Mouse (Mus musculus) embryonic facial prominence, embryonic 11.5 days (tissue): ENCODE data around the gene Rfng. TPM values are rescaled to one million over a fixed set of nuclear protein-coding genes. Genes with fewer than 3 reads are reported as not detected.

Experiments
- ATAC-seq: fragments of 200-750 bp; cut with Nextera tagmentation; replicated peaks from 2 replicates; pipeline ENCODE4 v1.8.0; 2017; ENCODE audit warnings: low read depth; ENCODE audit not compliant: insufficient number of reproducible peaks, low FRiP score, low TSS enrichment
- DNase-seq: peaks from one replicate; pipeline ENCODE4 v3.0.0-alpha.2; 2015; ENCODE audit warnings: low spot score
- H3K27ac ChIP-seq: fragments of 300-500 bp; sonication (generic); replicated peaks from 2 replicates; pipeline ENCODE4 v1.5.1; 2014; ENCODE audit warnings: mild to moderate bottlenecking, low read depth, low read length, control low read depth
- H3K27me3 ChIP-seq: fragments of 300-500 bp; sonication (generic); 2 replicates; pipeline ENCODE4 v1.6.1; 2014; ENCODE audit warnings: mild to moderate bottlenecking, low read length, moderate library complexity, mixed read lengths; ENCODE audit not compliant: control insufficient read depth, insufficient read depth
- H3K36me3 ChIP-seq: fragments of 300-500 bp; sonication (generic); replicated peaks from 2 replicates; pipeline ENCODE4 v1.6.1; 2014; ENCODE audit warnings: low read depth, mild to moderate bottlenecking, low read length, moderate library complexity, mixed read lengths; ENCODE audit not compliant: control insufficient read depth, insufficient read depth
- H3K4me1 ChIP-seq: fragments of 300-500 bp; sonication (generic); 2 replicates; pipeline ENCODE4 v1.6.1; 2014; ENCODE audit warnings: low read length, mixed read lengths; ENCODE audit not compliant: control insufficient read depth, insufficient read depth
- H3K4me2 ChIP-seq: fragments of 300-500 bp; sonication (generic); 2 replicates; pipeline ENCODE4 v1.6.1; 2014; ENCODE audit warnings: low read depth, mild to moderate bottlenecking, control low read depth, low read length, moderate library complexity
- H3K4me3 ChIP-seq: fragments of 300-500 bp; sonication (generic); 2 replicates; pipeline ENCODE4 v1.5.1; 2014; ENCODE audit warnings: low read depth, low read length, control low read depth
- H3K9ac ChIP-seq: fragments of 300-500 bp; sonication (generic); replicated peaks from 2 replicates; pipeline ENCODE4 v1.6.1; 2014; ENCODE audit warnings: mild to moderate bottlenecking, control low read depth, low read length
- H3K9me3 ChIP-seq: fragments of 300-500 bp; sonication (generic); replicated peaks from 2 replicates; pipeline ENCODE4 v1.6.1; 2016; ENCODE audit warnings: mild to moderate bottlenecking, low read length, inconsistent platforms, mixed read lengths; ENCODE audit not compliant: control insufficient read depth
- WGBS: fragments of 180-500 bp; shearing (Covaris S2); extraction: QIAGEN DNeasy Blood & Tissue Kit; methylation state at CpG from one replicate; pipeline ENCODE4 v1.1.7; 2014; 5-methylcytosine and 5-hydroxymethylcytosine counted together
- polyA plus RNA-seq: library from polyadenylated mRNA; unstranded; fragments of >200 nt; fragmentation: Nextera tagmentation; extraction: Ambion mirVana; gene quantifications from 2 replicates; pipeline ENCODE4 v1.2.1, GENCODE M21; 2014

Gene Rfng
- polyA plus RNA-seq, 1 experiment from 2014 or later, result 16.2 TPM

DNA sequence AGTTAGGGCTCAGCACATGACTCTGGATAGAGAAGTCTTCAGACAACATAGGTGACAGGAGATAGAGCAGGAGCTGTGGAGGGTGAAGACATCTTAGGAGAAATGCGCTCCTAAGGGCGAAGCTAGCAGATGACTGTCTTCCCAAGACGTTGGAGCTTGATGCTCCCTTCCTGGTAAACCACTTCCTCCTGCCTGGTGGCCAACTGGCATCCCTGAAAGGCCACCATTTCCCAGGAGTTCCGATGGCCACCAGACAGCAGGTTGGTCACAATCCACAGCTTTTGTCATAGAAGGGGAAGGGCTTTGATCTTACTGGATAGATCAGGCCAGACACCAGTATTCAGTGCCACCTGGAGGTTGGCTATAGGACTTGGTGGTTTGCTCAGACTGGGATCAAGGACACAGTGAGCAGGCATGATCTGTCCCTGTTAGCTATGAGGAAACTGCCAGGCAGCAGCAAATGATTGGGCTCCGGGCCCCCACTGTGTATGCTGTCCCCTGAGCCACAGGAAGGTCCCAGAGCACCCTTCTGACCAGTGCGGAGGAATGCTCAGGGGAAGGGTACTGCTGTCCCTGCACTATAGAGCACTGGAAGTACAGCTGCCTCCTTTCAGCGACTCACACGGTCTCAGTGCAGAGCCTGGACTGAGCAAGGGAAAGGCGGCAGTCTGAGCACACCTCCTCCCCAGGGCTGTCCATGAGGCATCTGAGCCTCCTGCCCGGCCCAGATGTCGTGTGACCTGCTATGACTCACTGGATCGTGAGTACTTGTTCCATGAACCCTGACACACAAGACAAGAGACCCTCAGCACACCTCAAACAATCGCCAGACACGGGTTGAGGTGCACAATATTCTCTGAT, 22.0 kb downstream of the Rfng start:
- Histone ChIP-seq H3K36me3 (no peaks in the 10 kb centered on the region), H3K4me2 (no peak overlapping the region), H3K9ac (no peak overlapping the region), H3K4me1 (no peaks in the 10 kb centered on the region), H3K27me3 (0 out of 2 replicates have a peak, but pooled peaks cover 3% of the 10 kb centered on the region), H3K9me3 (peaks cover 4% of the 10 kb centered on the region), H3K4me3 (no peak overlapping the region), H3K27ac (no peak overlapping the region)
- ATAC-seq (no peak), DNase-seq (no peak)
- 68% methylated on average over 14 of the region's 14 CpGs for WGBS

DNA sequence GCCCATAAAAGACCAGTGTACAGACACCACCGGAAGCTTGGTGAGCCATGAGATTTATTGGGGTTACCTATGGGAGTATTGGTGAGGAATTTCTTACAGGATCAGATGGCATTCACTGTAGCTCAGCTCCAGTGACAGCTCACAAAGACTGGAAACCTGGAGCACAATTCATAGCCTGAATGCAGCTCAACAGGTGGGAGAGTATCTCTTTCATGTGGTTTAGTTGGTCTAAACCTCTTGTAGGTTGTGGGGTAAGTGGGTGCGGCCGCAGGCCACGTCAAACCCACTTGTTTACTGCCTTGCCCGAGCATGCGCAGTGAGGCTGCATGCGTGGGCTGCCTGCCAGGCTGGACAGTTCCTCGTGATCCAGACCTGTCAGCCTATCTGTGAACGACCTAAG, 23.8 kb downstream of the Rfng start:
- DNase-seq, result no peak
- H3K36me3 ChIP-seq, result no peaks in the 10 kb centered on the region
- no peak for ATAC-seq
- no peak overlapping the region for H3K4me2 ChIP-seq
- no peak overlapping the region for H3K9ac ChIP-seq
- H3K27ac ChIP-seq, result no peak overlapping the region
- no peaks in the 10 kb centered on the region for H3K4me1 ChIP-seq
- H3K9me3 ChIP-seq, result peaks cover 4% of the 10 kb centered on the region
- H3K4me3 ChIP-seq, result no peak overlapping the region
- 86% methylated on average over 9 of the region's 9 CpGs for WGBS
- 0 out of 2 replicates have a peak, but pooled peaks cover 3% of the 10 kb centered on the region for H3K27me3 ChIP-seq

DNA sequence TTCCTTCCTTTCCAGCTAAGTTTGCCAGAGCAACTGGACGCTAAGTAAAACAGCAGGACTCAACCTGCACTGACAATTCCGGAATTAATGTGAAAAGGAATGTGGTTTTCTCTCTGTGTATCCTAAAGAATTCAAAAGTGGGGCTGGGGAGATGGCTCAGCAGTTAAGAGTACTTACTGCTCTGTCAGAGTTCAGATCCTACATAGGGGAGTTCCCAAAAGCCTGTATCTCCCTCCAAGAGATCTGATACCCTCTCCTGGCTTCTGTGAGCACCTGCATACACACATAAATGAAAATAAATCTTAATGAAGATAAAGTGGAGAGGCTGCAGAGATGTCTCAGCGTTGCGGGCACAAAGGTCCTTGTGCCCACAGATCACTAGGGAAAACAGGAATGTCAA, 32.4 kb downstream of the Rfng start:
- no peak overlapping the region for H3K27ac ChIP-seq
- H3K4me3 ChIP-seq, result no peak overlapping the region
- no peak for ATAC-seq
- DNase-seq, result no peak
- no peaks in the 10 kb centered on the region for H3K27me3 ChIP-seq
- H3K9ac ChIP-seq, result no peak overlapping the region
- H3K4me2 ChIP-seq, result no peak overlapping the region
- WGBS, result 76% methylated on average over 4 of the region's 4 CpGs
- no peaks in the 10 kb centered on the region for H3K9me3 ChIP-seq
- H3K36me3 ChIP-seq, result no peaks in the 10 kb centered on the region
- no peaks in the 10 kb centered on the region for H3K4me1 ChIP-seq

DNA sequence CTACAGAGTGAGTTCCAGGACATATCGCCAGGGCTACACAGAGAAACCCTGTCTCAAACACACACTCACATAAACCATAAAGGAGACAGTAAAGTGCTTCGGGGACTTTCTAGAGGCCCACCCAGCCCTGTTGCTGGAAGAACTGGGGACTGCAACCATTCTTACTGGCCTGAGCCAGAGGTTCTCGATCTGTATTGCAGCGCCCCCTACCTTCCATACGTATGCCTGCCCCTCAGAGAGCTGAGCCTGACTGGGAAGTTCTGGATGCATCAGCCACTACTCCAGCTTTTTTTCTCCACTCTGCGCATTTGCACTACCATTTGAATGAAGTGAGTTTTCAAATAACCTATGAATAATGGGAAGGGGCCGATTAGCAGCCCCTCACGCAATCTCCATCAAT, 34.6 kb downstream of the Rfng start:
- no peak overlapping the region for H3K4me2 ChIP-seq
- no peaks in the 10 kb centered on the region for H3K36me3 ChIP-seq
- H3K4me1 ChIP-seq, result no peaks in the 10 kb centered on the region
- no peak overlapping the region for H3K9ac ChIP-seq
- no peak overlapping the region for H3K4me3 ChIP-seq
- no peaks in the 10 kb centered on the region for H3K9me3 ChIP-seq
- DNase-seq, result no peak
- no peak for ATAC-seq
- no peak overlapping the region for H3K27ac ChIP-seq
- H3K27me3 ChIP-seq, result no peaks in the 10 kb centered on the region
- WGBS, result 58% methylated on average over 8 of the region's 8 CpGs

DNA sequence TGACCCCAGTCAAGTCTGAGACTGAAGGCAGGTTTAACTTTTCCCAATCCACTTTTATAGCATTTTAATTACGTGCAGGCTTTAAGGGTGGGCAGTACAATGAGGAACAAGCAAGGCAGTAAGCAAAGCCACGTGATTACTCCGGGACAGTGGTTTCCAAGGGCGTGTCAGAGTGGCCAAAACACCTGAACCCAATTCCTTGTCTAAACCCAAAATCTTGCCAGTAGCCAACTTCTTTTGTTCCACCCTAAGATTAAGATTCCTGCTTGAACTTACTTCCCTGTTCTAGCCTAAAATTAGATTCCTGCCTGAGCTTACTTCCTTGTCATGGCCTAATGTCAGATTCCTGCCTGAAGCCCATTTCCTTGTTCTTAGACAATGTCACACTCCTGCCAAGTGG, 36.0 kb downstream of the Rfng start:
- no peak overlapping the region for H3K4me3 ChIP-seq
- H3K27ac ChIP-seq, result no peak overlapping the region
- H3K27me3 ChIP-seq, result no peaks in the 10 kb centered on the region
- no peak for ATAC-seq
- no peak overlapping the region for H3K4me2 ChIP-seq
- no peaks in the 10 kb centered on the region for H3K9me3 ChIP-seq
- H3K36me3 ChIP-seq, result no peaks in the 10 kb centered on the region
- DNase-seq, result no peak
- H3K9ac ChIP-seq, result no peak overlapping the region
- no peaks in the 10 kb centered on the region for H3K4me1 ChIP-seq
- 75% methylated on average over 4 of the region's 4 CpGs for WGBS

DNA sequence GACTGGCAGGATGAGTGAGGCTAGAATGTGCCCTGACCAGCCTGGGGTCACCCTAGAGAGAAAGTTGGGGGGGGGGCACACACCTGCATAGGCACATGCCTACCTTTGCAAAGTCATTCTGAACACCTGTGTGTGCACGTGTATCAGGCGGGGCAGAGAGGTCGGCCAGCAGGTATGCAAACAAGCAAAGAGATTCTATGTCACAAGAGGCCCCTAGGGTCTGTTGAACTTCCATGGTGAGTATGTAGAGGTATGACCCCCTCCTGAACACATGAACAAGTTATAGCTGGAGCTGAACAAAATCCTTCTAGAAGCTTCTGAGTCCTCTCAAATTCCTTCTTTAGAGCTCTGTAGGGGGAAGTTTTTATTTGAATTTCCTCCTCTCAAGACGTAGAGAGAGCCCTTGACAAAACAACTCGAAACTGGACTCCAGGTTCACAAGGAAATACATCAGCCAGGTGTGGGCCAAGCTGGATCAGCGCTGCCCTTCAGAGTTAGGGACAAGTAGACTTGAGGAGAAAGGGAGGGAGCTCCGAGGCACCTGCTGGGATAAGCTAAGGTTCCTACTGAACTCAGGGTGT, 39.8 kb downstream of the Rfng start:
- Histone ChIP-seq H3K4me2 (no peak overlapping the region), H3K4me3 (no peak overlapping the region), H3K9ac (no peak overlapping the region), H3K9me3 (no peaks in the 10 kb centered on the region), H3K27ac (no peak overlapping the region), H3K4me1 (no peaks in the 10 kb centered on the region), H3K36me3 (no peaks in the 10 kb centered on the region), H3K27me3 (no peaks in the 10 kb centered on the region)
- WGBS, result 68% methylated on average over 7 of the region's 7 CpGs
- ATAC-seq, result no peak
- no peak for DNase-seq

DNA sequence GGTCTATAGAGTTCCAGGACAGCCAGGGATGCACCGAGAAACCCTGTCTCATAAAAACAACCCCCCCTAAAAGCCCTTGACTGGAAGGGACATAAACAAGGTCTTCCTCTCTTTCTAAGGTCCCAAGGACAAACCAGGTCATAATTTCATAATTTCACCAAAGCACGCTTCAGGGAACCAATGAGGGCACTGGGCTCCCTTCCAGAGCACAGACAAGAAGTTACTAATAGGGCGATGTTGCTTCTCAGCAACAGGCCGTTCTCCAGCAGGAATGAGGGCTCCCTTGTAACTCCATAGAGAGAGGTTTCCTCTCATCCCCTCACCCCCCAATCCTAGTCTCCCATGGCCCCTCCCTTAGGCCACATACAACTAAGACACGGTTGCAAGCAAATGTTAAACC, 43.0 kb downstream of the Rfng start:
- WGBS, result 90% methylated on average over 5 of the region's 5 CpGs
- Histone ChIP-seq H3K9ac (no peak overlapping the region), H3K9me3 (no peaks in the 10 kb centered on the region), H3K27me3 (no peaks in the 10 kb centered on the region), H3K4me2 (no peak overlapping the region), H3K4me1 (no peaks in the 10 kb centered on the region), H3K4me3 (no peak overlapping the region), H3K27ac (no peak overlapping the region), H3K36me3 (no peaks in the 10 kb centered on the region)
- ATAC-seq (no peak), DNase-seq (no peak)

DNA sequence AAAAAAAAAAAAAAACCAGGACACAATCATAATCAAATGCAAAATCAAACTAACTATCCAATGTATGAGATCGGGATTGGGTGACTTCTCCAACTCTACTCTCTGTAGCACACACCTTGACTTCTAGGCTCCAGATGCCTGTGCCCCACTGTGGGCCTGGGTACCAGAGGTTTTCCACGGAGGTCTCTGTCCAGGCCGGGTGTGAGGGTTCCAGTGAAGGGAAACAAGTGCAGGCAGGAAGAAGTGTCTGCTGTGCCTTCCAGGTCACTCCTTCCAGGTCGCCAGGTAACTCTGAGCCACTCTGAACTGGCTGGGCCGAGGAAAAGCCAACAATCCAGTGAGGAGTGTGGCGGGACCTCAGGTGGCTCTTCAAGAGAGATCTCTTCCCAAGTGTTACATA, 47.6 kb downstream of the Rfng start:
- H3K27me3 ChIP-seq, result no peaks in the 10 kb centered on the region
- H3K4me3 ChIP-seq, result no peak overlapping the region
- H3K4me2 ChIP-seq, result no peak overlapping the region
- 73% methylated on average over 6 of the region's 6 CpGs for WGBS
- H3K27ac ChIP-seq, result no peak overlapping the region
- H3K4me1 ChIP-seq, result no peaks in the 10 kb centered on the region
- no peak for ATAC-seq
- DNase-seq, result no peak
- no peaks in the 10 kb centered on the region for H3K36me3 ChIP-seq
- H3K9ac ChIP-seq, result no peak overlapping the region
- H3K9me3 ChIP-seq, result no peaks in the 10 kb centered on the region
